Mouse (Mus musculus) G1E (cell line): ENCODE data around the gene Rarres2.

Source experiments
- CTCF ChIP-seq: IDR thresholded peaks from 2 replicates; pipeline ENCODE4 v1.5.1; 2012; ENCODE audit warnings: low read depth, low read length, inconsistent platforms, mixed read lengths
- GATA1 ChIP-seq: IDR thresholded peaks from 2 replicates; pipeline ENCODE4 v1.6.1; 2012; ENCODE audit warnings: borderline replicate concordance, low read length, inconsistent platforms, mixed read lengths
- GATA2 ChIP-seq: IDR thresholded peaks from 2 replicates; pipeline ENCODE4 v1.6.1; 2012; ENCODE audit warnings: low read depth, low read length, inconsistent platforms, borderline replicate concordance
- POLR2AphosphoS5 ChIP-seq: IDR thresholded peaks from 2 replicates; pipeline ENCODE4 v1.6.1; 2012; ENCODE audit warnings: low read depth, low read length, inconsistent platforms; ENCODE audit not compliant: insufficient replicate concordance
- TAL1 ChIP-seq: conservative IDR thresholded peaks from 2 replicates; pipeline ENCODE4 v1.6.1; 2012; ENCODE audit warnings: low read depth, low read length, inconsistent platforms, mixed read lengths

- TF ChIP-seq GATA1 (no peak), CTCF (no peak), POLR2AphosphoS5 (no peak), TAL1 (no peak), GATA2 (no peak)
Observed at GRCm38 (mm10) chr6:48613464-48613863, 40.9 kb upstream of the Rarres2 start.
